Mouse (Mus musculus) E14TG2a.4 (cell line): ENCODE measurements at regions not wholly inside any gene's neighbourhood (a gene's known extent, or its start where the extent isn't known, plus 50 kb on each side); places are given as distances from the start of the nearest gene placed in this dataset.

Experiments
- CTCF ChIP-seq: conservative IDR thresholded peaks from 2 replicates; pipeline ENCODE4 v1.5.1; 2014; ENCODE audit warnings: low read length
- POU5F1 ChIP-seq: IDR thresholded peaks from 2 replicates; pipeline ENCODE4 v1.6.1; 2014; ENCODE audit warnings: low read length, borderline replicate concordance

DNA sequence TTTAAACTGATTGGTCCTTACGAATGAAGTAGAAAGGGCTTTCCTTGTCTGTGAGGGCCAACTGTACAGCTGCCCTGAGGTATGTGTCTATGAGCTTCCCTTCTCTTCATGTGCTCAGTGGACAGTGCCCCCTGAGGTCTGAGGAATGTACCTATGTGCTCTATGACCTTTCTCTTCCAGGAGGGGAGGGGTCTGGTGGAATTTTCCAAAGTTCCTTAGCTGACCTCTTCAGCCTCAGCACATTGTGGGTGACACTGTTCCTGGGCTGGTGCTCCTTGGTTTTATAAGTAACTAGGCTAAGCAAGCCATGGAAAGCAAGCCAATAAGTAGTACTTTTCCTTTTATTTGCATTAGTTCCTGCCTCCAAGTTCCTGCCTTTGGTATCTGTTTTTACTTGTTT, 116.1 kb downstream of the 1700008P02Rik start:
- TF ChIP-seq CTCF (no peak), POU5F1 (no peak)
